Mouse (Mus musculus) fibroblast of lung, adult 2 months (primary cell): ENCODE results near the gene Atf5.

ENCODE experiments used
- DNase-seq: peaks from one replicate; pipeline ENCODE4 v3.0.0-alpha.2; 2011; ENCODE audit warnings: low read depth

Atf5 gene

GRCm38 (mm10) chr7:44850146-44850545 is 33.7 kb upstream of the Atf5 start:
- no peak for DNase-seq

- peak; percentile 81 for DNase-seq
Measured at GRCm38 (mm10) chr7:44849416-44850111, 33.1 kb upstream of the Atf5 start.

- DNase-seq, result peak; percentile 100
Measured at GRCm38 (mm10) chr7:44848561-44849415, 32.3 kb upstream of the Atf5 start, which contains the start of the genes Akt1s1 and Tbc1d17. Gene Akt1s1 (plus strand): TSS chr7:44848991. Gene Tbc1d17 (minus strand): TSS chr7:44849079.

GRCm38 (mm10) chr7:44847772-44848171 is 31.3 kb upstream of the Atf5 start:
- no peak for DNase-seq

- DNase-seq, result no peak
Measured at GRCm38 (mm10) chr7:44846804-44847203, 30.3 kb upstream of the Atf5 start.

GRCm38 (mm10) chr7:44845006-44845405 is 28.5 kb upstream of the Atf5 start:
- DNase-seq, result no peak

GRCm38 (mm10) chr7:44841825-44842463 is 25.5 kb upstream of the Atf5 start:
- DNase-seq, result no peak

GRCm38 (mm10) chr7:44840426-44840825 is 24.0 kb upstream of the Atf5 start:
- no peak for DNase-seq

GRCm38 (mm10) chr7:44839491-44840191 is 23.2 kb upstream of the Atf5 start:
- DNase-seq, result no peak

GRCm38 (mm10) chr7:44839171-44839490 is 22.7 kb upstream of the Atf5 start:
- no peak for DNase-seq

- no peak for DNase-seq
Measured at GRCm38 (mm10) chr7:44838073-44838472, 21.6 kb upstream of the Atf5 start.

GRCm38 (mm10) chr7:44836423-44837053 is 20.1 kb upstream of the Atf5 start:
- DNase-seq, result no peak

GRCm38 (mm10) chr7:44836016-44836404 is 19.6 kb upstream of the Atf5 start:
- DNase-seq, result no peak

- no peak for DNase-seq
Measured at GRCm38 (mm10) chr7:44835373-44836015, 19.0 kb upstream of the Atf5 start.

- DNase-seq, result no peak
Measured at GRCm38 (mm10) chr7:44832763-44833162, 16.3 kb upstream of the Atf5 start.

- DNase-seq, result no peak
Measured at GRCm38 (mm10) chr7:44828706-44829105, 12.2 kb upstream of the Atf5 start.

- DNase-seq, result no peak
Measured at GRCm38 (mm10) chr7:44826771-44827170, 10.3 kb upstream of the Atf5 start.

GRCm38 (mm10) chr7:44824872-44825271 is 8.4 kb upstream of the Atf5 start:
- peak; percentile 40 for DNase-seq

GRCm38 (mm10) chr7:44823409-44823808 is 7.0 kb upstream of the Atf5 start:
- no peak for DNase-seq

- DNase-seq, result no peak
Measured at GRCm38 (mm10) chr7:44821666-44822448, 5.4 kb upstream of the Atf5 start.
